Mouse (Mus musculus): Measurements from ENCODE around the gene Bnipl.

The Bnipl gene

DNA sequence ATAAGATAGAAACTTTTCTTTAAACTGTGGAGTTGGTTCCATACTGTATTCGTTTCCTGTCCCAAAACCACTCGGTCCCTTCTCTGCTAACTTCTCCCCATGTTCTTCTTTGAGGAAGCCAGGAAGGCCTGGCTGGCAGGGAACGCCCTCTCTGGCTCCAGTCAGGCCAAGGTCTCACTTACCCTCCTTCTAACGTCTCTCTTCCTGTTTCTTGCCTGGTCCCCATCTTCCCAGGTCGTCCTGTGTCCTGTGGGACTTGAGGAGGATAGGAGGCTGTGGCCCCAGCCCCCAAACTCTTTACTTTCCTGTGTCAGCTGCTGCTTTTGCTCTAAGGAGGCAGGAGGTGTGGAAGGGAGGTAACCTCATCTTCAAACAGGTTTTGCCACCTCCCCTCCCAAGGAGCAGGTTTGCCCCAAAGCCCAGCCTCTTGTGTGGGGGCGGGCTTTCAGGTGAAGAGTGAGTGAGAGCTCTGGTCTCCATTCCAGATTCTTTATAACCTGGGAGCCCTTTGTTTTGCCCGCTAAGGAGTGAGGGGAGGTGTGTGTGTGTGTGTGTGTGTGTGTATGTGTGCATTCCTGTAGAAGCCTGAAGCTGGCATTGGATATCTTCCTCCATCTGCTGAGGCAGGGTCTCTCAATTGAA is at the start of gene Bnipl:
Gene Bnipl, minus strand, starts transcription at position 411 of the 642 bp plus-strand sequence.
- DNase-seq (ENCODE audit: inconsistent ontology term): no peak

- DNase-seq (ENCODE audit: inconsistent ontology term): no peak
Observed at GRCm38 (mm10) chr3:95298018-95298417, 47.0 kb upstream of the Bnipl start.

GRCm38 (mm10) chr3:95296103-95296469 is 45.1 kb upstream of the Bnipl start:
- peak; percentile 52 for DNase-seq (ENCODE audit: inconsistent ontology term)

DNA sequence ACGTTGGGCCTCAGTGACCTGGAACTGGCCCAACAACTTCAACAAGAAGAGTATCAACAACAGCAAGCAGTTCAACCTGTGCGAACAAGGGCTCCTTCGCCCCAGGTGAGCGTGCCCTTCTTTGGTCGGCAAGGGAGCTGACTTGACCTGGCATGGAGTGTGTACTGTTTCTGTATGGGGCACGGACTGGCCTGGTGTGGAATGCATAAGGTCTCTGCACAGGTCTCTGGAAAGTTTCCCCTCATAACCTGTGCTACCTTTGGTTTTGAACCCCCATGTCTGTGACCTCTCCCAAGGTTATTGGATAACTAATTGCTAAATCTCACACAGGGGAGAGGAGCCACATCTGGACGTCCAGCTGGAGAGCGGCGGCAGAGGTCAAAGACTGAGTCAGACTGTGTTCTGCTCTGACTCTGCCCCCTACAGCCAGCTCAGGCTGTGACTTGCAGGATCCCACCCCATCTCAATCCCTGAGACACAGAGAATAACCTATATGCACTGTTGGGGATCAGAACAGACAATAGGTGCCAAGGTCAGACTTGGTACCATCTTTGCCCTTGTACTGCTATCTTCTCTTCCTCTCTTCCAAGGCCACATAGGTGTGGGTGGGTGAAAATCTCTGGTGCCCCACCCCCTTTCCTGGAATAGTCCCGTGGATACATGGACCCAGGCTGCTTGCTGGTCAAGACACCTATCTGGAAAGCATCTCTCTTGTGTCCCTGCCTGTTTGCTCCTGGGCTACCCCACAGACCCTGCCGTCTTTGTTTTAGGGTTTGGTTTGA is 44.5 kb upstream of the Bnipl start:
- no peak for DNase-seq (ENCODE audit: inconsistent ontology term)

DNA sequence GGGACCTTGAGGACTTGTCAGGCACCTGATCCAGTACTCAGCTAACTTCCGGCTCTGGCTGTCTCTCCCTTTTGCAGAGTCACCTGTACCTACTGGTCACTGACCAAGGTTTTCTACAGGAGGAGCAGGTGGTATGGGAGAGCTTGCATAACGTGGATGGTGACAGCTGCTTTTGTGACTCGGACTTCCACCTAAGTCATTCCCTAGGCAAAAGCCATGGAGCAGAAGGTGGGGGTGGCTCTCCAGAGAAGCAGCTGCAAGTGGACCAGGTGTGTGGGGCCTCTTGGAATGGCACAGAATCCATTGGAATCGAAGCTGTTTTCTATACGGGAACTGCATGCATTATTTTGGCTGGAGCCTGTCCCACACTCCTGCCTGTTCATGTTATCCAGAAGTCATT is 43.7 kb upstream of the Bnipl start:
- DNase-seq (ENCODE audit: inconsistent ontology term): no peak

- DNase-seq (ENCODE audit: inconsistent ontology term): no peak
Observed at GRCm38 (mm10) chr3:95294316-95294715, 43.3 kb upstream of the Bnipl start.

- no peak for DNase-seq (ENCODE audit: inconsistent ontology term)
Observed at GRCm38 (mm10) chr3:95293537-95293936, 42.5 kb upstream of the Bnipl start.

DNA sequence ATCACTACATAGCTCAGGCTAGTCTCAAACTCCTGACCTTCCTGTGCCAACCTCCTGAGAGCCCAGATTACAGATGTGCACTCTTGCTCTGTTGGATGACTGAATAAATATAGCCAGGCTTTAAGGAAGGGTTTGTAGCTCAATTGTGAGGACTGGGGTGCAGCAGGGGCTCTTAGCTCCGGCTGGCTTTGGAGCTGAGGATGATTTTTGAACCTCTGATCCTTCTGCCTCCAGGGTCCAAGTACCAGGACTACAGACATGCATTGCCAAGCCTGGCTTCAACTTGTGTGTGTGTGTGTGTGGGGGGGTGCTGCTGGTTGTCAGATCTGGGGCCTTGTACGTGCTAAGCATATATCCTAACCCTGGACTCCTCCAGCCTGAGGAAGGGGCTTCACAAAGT is 41.9 kb upstream of the Bnipl start:
- DNase-seq (ENCODE audit: inconsistent ontology term): no peak

- DNase-seq (ENCODE audit: inconsistent ontology term): no peak
Observed at GRCm38 (mm10) chr3:95291041-95291440, 40.0 kb upstream of the Bnipl start.

DNA sequence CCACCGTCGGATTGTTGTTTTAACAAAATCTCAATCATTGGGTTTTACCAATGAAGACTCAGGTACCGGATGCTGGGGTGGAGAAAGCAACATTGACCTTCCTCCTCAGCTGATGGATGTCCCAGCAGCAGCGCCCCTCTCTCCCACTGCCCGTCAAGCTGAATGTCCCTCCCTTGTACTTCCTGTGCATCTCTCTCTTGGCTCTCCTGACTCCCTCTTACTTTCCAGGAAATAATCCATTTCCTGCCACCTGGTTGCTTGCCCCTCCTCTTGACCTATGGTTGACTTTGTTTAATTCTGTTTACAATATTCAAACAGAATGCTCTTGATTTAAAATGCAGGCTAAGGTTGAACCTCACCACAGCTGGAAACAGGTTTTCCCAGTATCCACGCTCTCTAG is 39.2 kb upstream of the Bnipl start:
- DNase-seq (ENCODE audit: inconsistent ontology term): no peak

GRCm38 (mm10) chr3:95289419-95289818 is 38.4 kb upstream of the Bnipl start:
- no peak for DNase-seq (ENCODE audit: inconsistent ontology term)

- DNase-seq (ENCODE audit: inconsistent ontology term): no peak
Observed at GRCm38 (mm10) chr3:95287541-95287940, 36.5 kb upstream of the Bnipl start.

DNA sequence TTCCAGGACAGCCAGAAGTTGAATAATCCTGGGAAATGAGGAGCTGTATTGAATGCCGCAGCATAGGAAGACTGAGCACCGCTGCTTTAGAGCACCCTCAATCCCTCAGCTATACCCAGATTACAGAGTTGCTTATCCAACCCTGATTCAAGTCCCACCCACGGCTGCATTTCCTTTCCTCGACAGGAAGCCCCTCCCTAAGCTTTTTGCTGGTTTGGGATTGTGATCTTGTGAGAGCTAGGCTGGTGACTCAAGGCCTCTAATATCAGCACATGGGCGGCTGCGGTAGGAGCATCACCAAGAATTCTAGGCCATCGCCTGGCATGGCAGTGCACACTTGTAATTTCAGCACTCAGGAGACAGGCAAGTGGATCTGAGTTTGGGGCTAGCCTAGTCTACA is 35.5 kb upstream of the Bnipl start:
- DNase-seq (ENCODE audit: inconsistent ontology term): no peak

GRCm38 (mm10) chr3:95286011-95286410 is 35.0 kb upstream of the Bnipl start:
- no peak for DNase-seq (ENCODE audit: inconsistent ontology term)

- DNase-seq (ENCODE audit: inconsistent ontology term): no peak
Observed at GRCm38 (mm10) chr3:95285390-95285789, 34.4 kb upstream of the Bnipl start.

GRCm38 (mm10) chr3:95284501-95285281 is 33.7 kb upstream of the Bnipl start:
- DNase-seq (ENCODE audit: inconsistent ontology term): no peak

GRCm38 (mm10) chr3:95284062-95284461 is 33.1 kb upstream of the Bnipl start:
- DNase-seq (ENCODE audit: inconsistent ontology term): no peak

DNA sequence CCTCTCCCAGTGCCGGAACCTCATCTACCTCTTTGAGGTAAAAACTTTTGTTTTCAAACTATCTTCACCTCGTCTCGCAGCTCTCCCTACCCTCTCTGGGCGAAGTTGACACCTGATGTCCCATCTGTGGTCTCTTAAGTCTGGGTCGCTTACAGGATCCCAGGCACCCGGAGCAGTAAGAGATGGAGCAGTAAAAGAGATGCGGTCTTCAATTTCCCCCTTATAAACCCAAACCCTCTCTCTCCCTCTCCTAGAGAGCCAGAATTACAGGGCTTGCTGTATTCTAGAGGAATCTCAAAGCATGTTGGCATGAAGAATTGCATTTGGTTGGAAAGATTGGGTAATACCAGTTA is 32.6 kb upstream of the Bnipl start:
- no peak for DNase-seq (ENCODE audit: inconsistent ontology term)

- DNase-seq (ENCODE audit: inconsistent ontology term): peak; percentile 87
Observed at GRCm38 (mm10) chr3:95282865-95283588, 32.0 kb upstream of the Bnipl start.

DNA sequence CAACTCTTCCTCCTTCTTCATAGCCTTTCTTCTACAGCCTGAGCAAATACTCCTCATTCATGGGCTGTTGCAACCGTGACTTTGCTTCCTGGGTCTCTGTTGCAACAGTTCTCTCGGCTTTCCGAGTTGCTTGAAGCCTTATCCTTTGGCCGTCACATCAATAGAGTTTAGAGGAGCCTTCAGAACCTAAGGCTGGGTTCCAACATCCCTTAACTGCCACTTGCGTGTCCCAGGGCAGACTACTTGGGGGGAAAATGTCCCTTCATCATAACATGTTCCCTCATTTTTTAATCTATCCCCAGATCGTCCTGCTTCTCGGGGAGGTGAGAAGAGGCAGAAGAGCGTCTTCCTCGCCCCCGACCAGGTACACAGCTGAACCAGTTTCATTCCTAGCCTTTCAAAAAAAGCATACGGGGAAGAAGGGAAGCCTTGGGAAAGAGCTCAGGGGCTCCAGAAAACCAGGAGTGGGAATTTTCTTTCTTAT is 31.4 kb upstream of the Bnipl start:
- DNase-seq (ENCODE audit: inconsistent ontology term): no peak

DNA sequence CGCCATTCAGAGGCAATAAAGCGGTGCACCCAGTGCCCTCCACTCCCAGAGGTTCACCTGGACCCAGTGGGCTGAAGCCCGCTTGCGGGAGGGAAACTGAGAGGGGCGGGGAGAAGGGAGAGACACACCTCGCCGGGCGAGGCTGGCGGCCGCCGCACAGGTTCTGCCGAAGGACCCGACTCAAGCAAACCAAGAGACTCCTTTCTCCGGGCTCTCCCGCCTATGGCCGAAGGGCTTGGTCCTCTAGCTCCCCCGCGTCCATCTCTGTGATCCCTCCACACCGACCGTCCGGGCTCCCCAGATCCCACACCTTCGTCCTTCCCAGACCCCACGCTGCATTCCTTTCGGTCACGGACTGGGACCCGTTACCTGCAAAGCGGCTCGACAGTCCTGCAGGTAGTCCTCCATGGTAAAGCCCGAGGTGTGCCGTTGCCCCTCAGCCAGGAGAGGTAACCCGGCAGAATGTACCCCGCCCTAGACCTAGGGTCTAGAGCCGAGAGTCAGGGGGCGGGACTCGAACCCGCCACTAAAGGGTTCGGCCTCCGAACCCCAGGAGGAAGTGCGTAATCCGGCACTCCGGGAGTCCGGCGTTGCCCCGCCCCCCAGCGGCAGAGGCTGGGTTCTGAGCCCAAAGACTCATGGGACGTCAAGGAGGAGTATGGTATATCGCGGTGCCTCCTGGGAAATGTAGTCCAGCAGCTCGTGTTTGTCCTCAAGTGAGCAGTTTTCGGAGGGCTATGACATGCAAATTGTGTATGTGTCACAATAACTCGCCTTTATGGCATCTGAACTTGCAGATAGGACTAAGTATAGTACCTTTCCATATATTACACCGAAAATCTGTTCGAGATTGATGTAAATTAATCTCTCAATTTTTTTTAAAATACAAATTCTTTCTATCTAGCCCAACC is 30.5 kb upstream of the Bnipl start, which contains the start of the genes Mindy1 and Prune1:
Gene Mindy1, plus strand, starts transcription at position 130 of the 911 bp plus-strand sequence.
Gene Prune1, minus strand, starts transcription at position 861 of the 911 bp plus-strand sequence.
- peak; percentile 98 for DNase-seq (ENCODE audit: inconsistent ontology term)
